Mouse (Mus musculus): ENCODE data around the gene Gpr132.

DNA sequence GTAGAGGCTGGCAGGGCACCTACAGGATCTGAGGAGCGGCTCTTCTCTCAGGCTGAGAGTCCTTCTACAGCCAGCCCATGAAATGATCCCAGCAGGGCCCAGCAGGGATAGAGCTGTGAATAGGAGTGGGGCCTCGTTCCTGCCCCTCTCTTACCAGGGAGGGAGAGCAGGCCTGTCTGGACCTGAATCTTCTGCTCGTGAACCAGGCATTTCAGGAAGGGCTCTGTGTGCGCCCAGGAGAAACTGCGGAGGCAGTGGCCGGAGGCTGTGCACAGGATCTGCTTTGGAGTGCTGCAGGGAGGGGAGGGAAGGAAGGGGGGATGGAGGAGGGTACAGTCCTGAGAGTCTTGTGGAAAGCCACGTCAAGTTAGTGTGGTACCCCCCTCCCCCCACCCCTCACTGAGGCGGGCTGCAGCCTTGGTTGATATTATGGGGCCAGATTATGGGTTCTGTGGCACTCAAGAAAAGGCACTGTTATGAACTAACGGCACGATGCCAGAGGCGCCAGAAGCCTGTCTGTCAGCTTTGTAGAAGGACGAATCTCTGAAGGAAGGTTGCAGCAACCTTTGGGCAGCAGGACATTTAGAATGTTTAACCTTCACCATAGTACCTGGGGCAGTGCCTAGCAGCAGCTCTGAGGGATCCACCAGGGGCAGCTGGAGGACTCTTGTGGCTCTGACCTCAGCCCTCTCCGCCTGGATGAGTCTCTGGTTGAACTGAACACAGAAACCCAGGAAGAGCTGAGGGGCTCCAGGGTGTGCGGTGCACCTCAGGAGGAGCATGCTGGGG lies 53.2 kb downstream of the Gpr132 start:
- TF ChIP-seq CTCF (IDR thresholded peaks at IDR 0.05 in 2 of 3, conservative IDR thresholded peaks at IDR 0.05 in 1 of 3; ENCODE audit: control insufficient read depth in 1 of 3, insufficient read depth in 1 of 3, low read depth in 2 of 3, low read length in 3 of 3, poor library complexity in 1 of 3, severe bottlenecking in 1 of 3) (no peak), POLR2AphosphoS5 (IDR thresholded peaks at IDR 0.05; ENCODE audit: borderline replicate concordance, low read depth, low read length) (no peak), CHD2 (IDR thresholded peaks at IDR 0.05; ENCODE audit: low read length) (no peak)

All from MEL (cell line).